Mouse (Mus musculus) ES-Bruce4 (cell line): Measurements from ENCODE around the gene Hipk2.

Source experiments
- CTCF ChIP-seq: IDR thresholded peaks from one replicate; pipeline ENCODE4 v1.8.1; 2011; ENCODE audit warnings: low read depth, low read length
- EP300 ChIP-seq: IDR thresholded peaks from 2 replicates; pipeline ENCODE4 v1.6.1; 2011; ENCODE audit warnings: low read depth, low read length; ENCODE audit not compliant: insufficient read depth
- POLR2A ChIP-seq: IDR thresholded peaks from one replicate; pipeline ENCODE4 v1.8.1; 2011; ENCODE audit warnings: low read length; ENCODE audit not compliant: insufficient read depth

DNA sequence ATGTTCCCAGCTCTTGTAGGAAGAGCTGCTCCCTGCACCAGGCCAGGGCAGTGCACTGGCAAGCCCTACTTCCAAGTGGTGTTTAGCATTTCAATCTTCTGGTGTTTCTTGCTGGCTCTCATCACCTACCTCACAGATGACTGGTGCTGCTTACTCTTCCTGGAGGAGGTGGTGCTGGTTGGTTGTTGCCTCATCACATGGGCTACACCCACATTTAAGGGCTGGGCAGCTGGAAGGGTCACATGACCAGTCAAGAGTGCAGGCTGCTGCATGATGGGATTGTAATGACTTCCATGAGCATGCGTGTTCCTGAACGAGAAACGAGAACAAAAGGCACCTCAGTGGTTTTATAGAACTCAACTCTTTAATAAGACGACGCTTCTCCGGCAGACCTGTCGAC lies 157.3 kb downstream of the Hipk2 start:
- no peak for TF ChIP-seq CTCF
- no peak for TF ChIP-seq POLR2A
- no peak for TF ChIP-seq EP300
